Comparison of ENCODE assay signal across 12 mouse cellular contexts in the genomic region with DNA sequence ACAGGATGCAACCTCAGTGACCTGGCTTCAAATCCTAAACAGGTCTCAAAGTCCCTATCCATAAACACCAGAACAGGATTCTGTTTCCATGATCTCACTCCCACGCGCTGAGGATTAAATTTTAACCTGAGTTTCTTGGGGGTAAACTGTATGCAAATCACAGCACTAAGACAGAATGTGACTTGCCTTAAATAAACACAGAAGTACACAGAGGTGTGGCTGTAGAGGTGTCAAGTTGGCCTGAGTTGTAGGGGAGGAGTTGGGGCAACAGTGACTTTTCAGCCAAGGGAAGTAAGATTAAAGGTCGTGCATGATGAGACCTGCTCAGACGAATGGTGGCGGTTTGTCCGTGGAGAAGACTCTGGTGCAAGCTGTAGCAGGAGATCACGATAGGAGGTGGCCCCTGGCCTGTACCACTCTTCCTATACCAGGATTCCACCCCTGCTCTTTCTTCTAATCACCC. TPM values are rescaled to one million over a fixed set of nuclear protein-coding genes. Genes with fewer than 3 reads are reported as not detected.
DNase-seq lines count a peak whose midpoint lies in the region; ATAC-seq and TF ChIP-seq lines count a peak whose summit lies in the region.
"Had no signal": no experiment of that assay in that cellular context is flagged by ENCODE, and none has a peak within 500 bp of the region (broad histone marks: within the 10 kb centered on the region; RNA-seq: fewer than 3 reads in every experiment).

No protein-coding gene starts in this region.

- no peak for DNase-seq in heart, postnatal 0 days (ENCODE audit: low spot score)
- DNase-seq in gonadal fat pad, adult 2 months (ENCODE audit: low read depth) = peak; percentile 64
- DNase-seq in kidney, postnatal 25 days = peak; percentile 71 to 91
- DNase-seq in cerebellum, adult 9-11 months = no peak
- DNase-seq in thymus, postnatal 0 days (ENCODE audit: low spot score) = no peak
- DNase-seq in embryo, embryonic 10.5 days (ENCODE audit: low spot score) = no peak
- DNase-seq: gastrocnemius, postnatal 10 days had no signal

- H3K4me3 ChIP-seq in heart, postnatal 0 days (ENCODE audit: low read depth, low read length) = no peak overlapping the region
- H3K4me3 ChIP-seq in heart, embryonic 11.5 days (ENCODE audit: low read depth, low read length) = no peak overlapping the region

- peaks cover 35% of the 10 kb centered on the region for H3K4me1 ChIP-seq in heart, postnatal 0 days (ENCODE audit: control insufficient read depth, insufficient read depth)
- peaks cover 19% of the 10 kb centered on the region for H3K4me1 ChIP-seq in heart, embryonic 11.5 days (ENCODE audit: control insufficient read depth, insufficient read depth, low read length)

- no peak overlapping the region for H3K4me2 ChIP-seq in heart, postnatal 0 days (ENCODE audit: low read depth, low read length)
- no peak overlapping the region for H3K4me2 ChIP-seq in heart, embryonic 11.5 days

- no peak for ATAC-seq in heart, postnatal 0 days (ENCODE audit: insufficient read depth, low read depth)
- no peak for ATAC-seq in heart, embryonic 11.5 days (replicated peaks; ENCODE audit: insufficient number of reproducible peaks, low FRiP score, low TSS enrichment)
- peak; percentile 24; the same call in 1 of the 2 replicates for ATAC-seq in megakaryocyte progenitor cell, adult 5-6 weeks (replicated peaks; ENCODE audit: poor library complexity)
- ATAC-seq: hindbrain, postnatal 0 days had no signal

- no peaks in the 10 kb centered on the region for H3K9me3 ChIP-seq in heart, postnatal 0 days (replicated peaks; ENCODE audit: control insufficient read depth, low read length)
- no peaks in the 10 kb centered on the region for H3K9me3 ChIP-seq in heart, embryonic 11.5 days (replicated peaks; ENCODE audit: control insufficient read depth, low read length)

- H3K27me3 ChIP-seq in heart, postnatal 0 days (ENCODE audit: control insufficient read depth, insufficient read depth, low read length) = no peaks in the 10 kb centered on the region
- H3K27me3 ChIP-seq in heart, embryonic 11.5 days (ENCODE audit: control insufficient read depth, insufficient read depth, low read length) = no peaks in the 10 kb centered on the region

- WGBS in heart, postnatal 0 days = 61% methylated on average over 7 of the region's 7 CpGs
- 78% methylated on average over 7 of the region's 7 CpGs for WGBS in heart, embryonic 11.5 days (ENCODE audit: insufficient replicate concordance)

- TF ChIP-seq CTCF in heart, postnatal 0 days (IDR thresholded peaks at IDR 0.05; ENCODE audit: low read depth) = no peak

- H3K36me3 ChIP-seq in heart, postnatal 0 days (replicated peaks; ENCODE audit: control insufficient read depth, insufficient read depth, low read length) = no peaks in the 10 kb centered on the region
- no peaks in the 10 kb centered on the region for H3K36me3 ChIP-seq in heart, embryonic 11.5 days (ENCODE audit: control insufficient read depth, insufficient read depth, low read length)

- no peak for TF ChIP-seq EP300 in heart, postnatal 0 days (IDR thresholded peaks at IDR 0.05; ENCODE audit: low read depth)

- H3K9ac ChIP-seq in heart, postnatal 0 days (replicated peaks; ENCODE audit: low read depth, low read length) = no peak overlapping the region
- H3K9ac ChIP-seq in heart, embryonic 11.5 days (ENCODE audit: low read depth, low read length) = no peak overlapping the region

- peak overlapping the region; percentile 63 for H3K27ac ChIP-seq in heart, postnatal 0 days (ENCODE audit: low read depth)
- no peak overlapping the region for H3K27ac ChIP-seq in heart, embryonic 11.5 days (ENCODE audit: low read depth, low read length)
- H3K27ac ChIP-seq: hindbrain, postnatal 0 days had no signal

RNA-seq across cellular contexts. Expression of a gene that starts 25.1 kb away (rescaled TPM):
- total RNA-seq in heart, postnatal 0 days (2014; rRNA removed; ENCODE audit: low replicate concordance) = 0.58 TPM in 1 of 2 replicates, not detected in the other
- polyA plus RNA-seq in heart, postnatal 0 days (2015; fragmentation: Nextera tagmentation; extraction: Ambion mirVana) = 0.07 and 0.14 TPM in 2 replicates
- polyA plus RNA-seq in heart, embryonic 11.5 days (2014; fragmentation: Nextera tagmentation; extraction: Ambion mirVana) = 0.20 TPM in 1 of 2 replicates, not detected in the other
- polyA plus RNA-seq in gonadal fat pad, adult 2 months (2012; rRNA removed) = 1.0 and 1.1 TPM in 2 replicates
- total RNA-seq in megakaryocyte progenitor cell, adult 5-6 weeks (2015) = 0.12 and 0.17 TPM in 2 replicates
- total RNA-seq in megakaryocyte progenitor cell, adult 5-6 weeks (2017) = not detected in 2 replicates
- polyA plus RNA-seq in thymus, postnatal 0 days (2015; fragmentation: Nextera tagmentation; extraction: Ambion mirVana) = 0.12 and 0.21 TPM in 2 replicates
- total RNA-seq: gastrocnemius, postnatal 10 days; midbrain, postnatal 0 days had no signal
- polyA plus RNA-seq: limb, embryonic 11.5 days had no signal

RNA-seq across cellular contexts. Expression of a gene that starts 32.1 kb away (rescaled TPM):
- total RNA-seq in heart, postnatal 0 days (2014; rRNA removed; ENCODE audit: low replicate concordance) = 177 and 179 TPM in 2 replicates
- polyA plus RNA-seq in heart, postnatal 0 days (2015; fragmentation: Nextera tagmentation; extraction: Ambion mirVana) = 131 and 159 TPM in 2 replicates
- polyA plus RNA-seq in heart, embryonic 11.5 days (2014; fragmentation: Nextera tagmentation; extraction: Ambion mirVana) = 80.5 and 84.1 TPM in 2 replicates
- 262 and 303 TPM in 2 replicates for polyA plus RNA-seq in gonadal fat pad, adult 2 months (2012; rRNA removed)
- 78.2 and 89.9 TPM in 2 replicates for total RNA-seq in megakaryocyte progenitor cell, adult 5-6 weeks (2015)
- total RNA-seq in megakaryocyte progenitor cell, adult 5-6 weeks (2017) = 83.3 and 99.5 TPM in 2 replicates
- polyA plus RNA-seq in thymus, postnatal 0 days (2015; fragmentation: Nextera tagmentation; extraction: Ambion mirVana) = 78.9 and 83.6 TPM in 2 replicates

Comparison
In these comparisons a context has a peak if more than half of its experiments do, and no peak if none do; other contexts are left out.
1. DNase-seq: peak in gonadal fat pad, adult 2 months (single experiment) and kidney, postnatal 25 days (2 of 2); none in heart, postnatal 0 days (single experiment), cerebellum, adult 9-11 months (single experiment), thymus, postnatal 0 days (single experiment) and embryo, embryonic 10.5 days (single experiment).